Mouse (Mus musculus): ENCODE measurements around the gene Sult1a1. TPM values are rescaled to one million over a fixed set of nuclear protein-coding genes. Genes with fewer than 3 reads are reported as not detected.

The Sult1a1 gene
- polyA plus RNA-seq (2015; fragmentation: Nextera tagmentation; extraction: Ambion mirVana), result 41.3 and 56.5 TPM in 2 replicates

DNA sequence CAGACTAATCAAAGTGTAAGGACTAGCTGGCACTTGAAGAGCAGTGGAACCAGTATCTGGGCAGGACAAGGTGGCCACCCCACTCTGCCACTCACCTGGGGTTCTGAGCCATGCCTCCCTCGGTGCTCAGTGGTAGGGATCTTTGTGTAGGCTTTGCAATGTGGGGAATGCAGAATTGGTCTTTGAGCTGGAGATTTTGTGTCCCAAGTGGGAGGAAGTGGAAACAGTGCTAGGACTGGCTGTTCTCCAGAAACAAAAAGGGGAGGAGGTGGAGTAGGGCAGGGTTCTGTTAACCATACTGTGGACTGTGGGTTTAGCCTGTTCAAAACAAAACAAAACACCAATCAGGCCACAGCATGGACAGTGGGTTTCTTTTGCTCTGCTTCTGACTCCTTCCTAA lies at the start of gene Sult1a1:
Gene Sult1a1, minus strand, starts transcription at position 226 of the 400 bp plus-strand sequence.

DNA sequence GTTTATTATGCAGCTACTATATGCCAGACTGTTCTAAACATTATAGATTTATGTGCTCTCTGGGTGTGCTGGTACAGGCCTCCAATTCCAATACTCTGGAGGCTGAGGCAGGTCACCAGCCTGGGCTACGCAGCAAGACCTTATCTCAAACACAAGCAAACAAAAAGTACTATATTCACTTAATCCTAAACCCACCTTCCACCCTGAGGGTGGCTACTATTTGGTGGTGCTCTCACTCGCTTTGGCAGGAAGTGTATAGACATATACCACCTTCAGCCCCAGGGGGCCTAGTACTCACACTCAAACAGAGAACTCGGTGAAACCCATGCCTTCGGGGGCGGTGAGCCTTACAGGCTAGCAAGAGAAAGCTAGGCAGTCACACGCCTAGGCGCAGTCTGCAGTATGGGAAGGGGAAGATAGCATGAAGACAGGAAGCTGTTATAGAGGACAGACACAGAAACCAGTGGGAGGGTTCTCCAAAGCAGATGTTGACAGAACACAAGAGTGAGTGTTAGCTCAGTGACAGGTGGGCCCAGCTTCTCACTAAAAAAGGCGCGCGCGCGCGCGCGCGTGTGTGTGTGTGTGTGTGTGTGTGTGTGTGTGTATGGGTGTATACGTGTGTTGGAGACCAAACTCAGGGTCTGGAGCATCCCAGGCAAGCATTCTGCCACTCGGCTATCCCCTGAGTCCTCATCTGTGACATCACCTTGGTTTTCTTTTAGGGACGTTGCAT lies 31.4 kb upstream of the Sult1a1 start, which contains the start of gene Coro1a:
Gene Coro1a, minus strand, starts transcription at position 346 of the 733 bp plus-strand sequence.

DNA sequence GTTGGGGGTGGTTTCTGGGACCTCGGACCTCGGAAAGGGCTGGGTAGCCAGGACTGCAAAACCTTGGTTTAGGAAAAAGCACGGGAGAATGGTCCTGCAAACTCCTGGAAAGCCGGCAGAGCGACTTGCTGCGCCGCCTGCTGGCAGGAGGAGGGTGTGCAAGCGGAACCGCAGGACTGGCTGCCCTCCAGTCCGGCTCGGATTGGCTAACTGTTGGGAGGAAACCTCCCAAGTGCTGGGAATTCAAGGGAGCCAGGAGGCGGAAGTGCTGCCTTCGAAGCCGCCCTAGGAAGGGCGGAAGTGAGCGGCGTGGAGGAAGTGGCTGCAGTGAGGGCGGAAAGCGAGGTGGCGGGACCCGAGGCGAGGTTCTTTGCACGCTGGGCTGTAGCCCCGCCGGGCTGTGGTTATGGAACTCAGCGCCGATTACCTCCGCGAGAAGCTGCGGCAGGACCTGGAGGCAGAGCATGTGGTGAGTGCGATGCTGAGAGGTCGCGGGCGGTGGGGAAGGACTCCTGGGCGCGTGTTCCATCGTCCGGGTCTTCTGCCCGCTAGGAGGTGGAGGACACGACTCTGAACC lies 19.5 kb upstream of the Sult1a1 start, which contains the start of gene Slx1b:
Gene Slx1b, minus strand, starts transcription at position 154 of the 577 bp plus-strand sequence.

DNA sequence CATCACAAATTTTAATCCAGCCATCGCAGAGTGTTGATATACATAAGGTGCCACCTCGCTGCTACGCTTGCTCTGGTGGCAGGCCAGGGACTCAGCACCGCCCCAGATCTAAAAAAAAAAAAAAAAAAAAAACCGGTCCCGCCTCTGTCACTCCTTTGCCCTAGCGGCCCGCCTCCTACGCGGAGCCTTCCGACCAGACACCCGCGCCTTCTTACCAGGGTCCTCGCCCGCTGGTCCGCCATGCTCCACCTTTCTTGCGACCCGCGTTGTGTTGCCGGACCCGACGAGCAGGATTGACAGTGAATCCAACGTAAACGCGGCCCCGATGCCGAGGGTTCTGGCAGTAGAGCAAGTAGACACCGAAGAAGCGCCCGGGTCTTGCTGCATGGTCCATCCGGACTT lies 19.0 kb upstream of the Sult1a1 start, which contains the start of gene Bola2:
Gene Bola2, plus strand, starts transcription at position 192 of the 402 bp plus-strand sequence.

DNA sequence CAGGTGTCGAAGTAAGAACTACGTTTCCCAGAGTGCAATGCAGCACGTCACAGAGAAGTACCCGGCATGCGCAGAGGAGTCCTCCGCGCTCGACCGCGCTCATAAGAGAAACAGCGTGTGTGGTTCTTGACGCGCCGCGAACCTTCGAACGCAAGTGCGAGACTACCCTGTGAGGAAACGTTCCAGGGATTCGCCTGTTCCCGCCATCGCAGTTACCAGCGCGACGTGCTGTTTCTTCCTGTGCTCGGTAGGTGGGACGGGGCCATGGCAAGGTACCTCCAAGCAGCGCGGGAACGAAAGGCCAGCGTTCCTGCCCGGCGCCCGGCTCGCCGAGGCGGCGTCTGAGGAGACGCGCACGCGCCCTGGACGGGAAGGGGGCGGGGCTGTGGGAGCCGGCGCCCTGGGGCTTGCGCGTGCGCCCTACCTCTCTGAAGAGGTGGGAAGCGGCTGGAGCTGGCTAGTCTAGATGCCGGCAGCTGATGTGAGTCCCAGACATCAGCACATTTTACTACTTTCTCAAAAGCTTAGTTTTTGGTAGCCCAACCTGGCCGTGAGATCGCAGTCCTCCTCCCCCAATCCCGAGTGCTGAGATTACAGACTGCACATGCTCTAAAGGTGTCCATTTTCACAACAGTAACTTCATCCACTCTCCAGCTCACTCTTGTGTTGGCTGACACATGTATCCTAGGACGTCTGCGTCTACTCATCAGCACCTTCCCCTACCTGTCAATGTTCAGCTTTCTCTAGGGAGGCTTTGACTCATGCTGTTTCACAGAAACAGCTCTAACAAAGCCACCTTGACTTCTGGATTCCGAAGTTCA lies 26.8 kb downstream of the Sult1a1 start, which contains the start of gene Sgf29:
Gene Sgf29, plus strand, starts transcription at position 79 of the 821 bp plus-strand sequence.

DNA sequence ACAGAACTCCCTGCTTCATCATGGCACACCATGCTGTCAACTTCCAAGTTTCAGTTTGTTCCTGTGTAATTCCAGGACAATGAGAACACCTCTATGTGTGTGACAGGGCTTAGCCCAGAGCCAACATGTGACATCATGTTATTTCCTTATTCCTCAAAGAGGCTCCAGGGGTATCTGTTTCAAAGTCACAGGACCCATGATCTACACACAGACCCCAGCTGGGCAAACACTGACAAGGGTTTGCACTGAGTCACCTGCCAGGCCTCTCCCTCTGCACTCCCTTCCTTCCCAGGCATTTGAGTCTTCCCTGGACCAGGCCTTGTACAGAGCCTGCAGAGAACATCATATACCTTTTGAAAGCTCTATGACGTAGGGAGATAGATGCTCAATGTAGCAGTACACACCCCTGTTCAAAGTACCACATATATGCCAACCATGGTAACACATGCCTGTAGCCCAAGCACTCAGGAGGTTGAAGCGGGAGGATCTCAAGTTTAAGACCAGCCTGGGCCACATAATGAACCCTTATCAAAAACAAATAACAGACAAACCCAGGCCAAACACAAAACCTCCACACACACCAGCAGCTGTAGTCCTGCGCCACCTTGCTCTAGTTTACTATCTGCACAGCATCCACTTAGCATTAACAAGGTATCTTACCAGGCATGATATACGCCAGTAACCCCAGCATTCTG lies 45.3 kb downstream of the Sult1a1 start, which contains the start of gene Nupr1:
Gene Nupr1, minus strand, starts transcription at position 38 of the 695 bp plus-strand sequence.

Other genes with a start within 250 kb of the Sult1a1 start
- gene Rabep2, start 247.7 kb downstream of the Sult1a1 start, polyA plus RNA-seq (2015; fragmentation: Nextera tagmentation; extraction: Ambion mirVana), result 26.7 and 56.7 TPM in 2 replicates
- 2.9 and 14.1 TPM in 2 replicates for gene Atp2a1, start 213.3 kb downstream of the Sult1a1 start, polyA plus RNA-seq (2015; fragmentation: Nextera tagmentation; extraction: Ambion mirVana)
- gene Sh2b1, start 201.0 kb downstream of the Sult1a1 start, polyA plus RNA-seq (2015; fragmentation: Nextera tagmentation; extraction: Ambion mirVana), result 29.9 and 34.6 TPM in 2 replicates
- gene Tufm, start 189.1 kb downstream of the Sult1a1 start, polyA plus RNA-seq (2015; fragmentation: Nextera tagmentation; extraction: Ambion mirVana), result 52.7 and 111 TPM in 2 replicates
- gene Atxn2l, start 173.0 kb downstream of the Sult1a1 start, polyA plus RNA-seq (2015; fragmentation: Nextera tagmentation; extraction: Ambion mirVana), result 31.8 and 38.3 TPM in 2 replicates
- gene Eif3c, start 110.0 kb downstream of the Sult1a1 start, polyA plus RNA-seq (2015; fragmentation: Nextera tagmentation; extraction: Ambion mirVana), result 124 and 159 TPM in 2 replicates
- 0.87 and 1.9 TPM in 2 replicates for gene Apobr, start 91.5 kb downstream of the Sult1a1 start, polyA plus RNA-seq (2015; fragmentation: Nextera tagmentation; extraction: Ambion mirVana)
- gene Cln3, start 90.6 kb downstream of the Sult1a1 start, polyA plus RNA-seq (2015; fragmentation: Nextera tagmentation; extraction: Ambion mirVana), result 18.2 and 21.2 TPM in 2 replicates
- gene Il27, start 81.5 kb downstream of the Sult1a1 start, polyA plus RNA-seq (2015; fragmentation: Nextera tagmentation; extraction: Ambion mirVana), result not detected in 2 replicates
- 25.1 and 37.7 TPM in 2 replicates for gene Nupr1, start 45.6 kb downstream of the Sult1a1 start, polyA plus RNA-seq (2015; fragmentation: Nextera tagmentation; extraction: Ambion mirVana)
- 21.8 and 29.0 TPM in 2 replicates for gene Sgf29, start 27.1 kb downstream of the Sult1a1 start, polyA plus RNA-seq (2015; fragmentation: Nextera tagmentation; extraction: Ambion mirVana)
- 164 and 213 TPM in 2 replicates for gene Bola2, start 19.0 kb upstream of the Sult1a1 start, polyA plus RNA-seq (2015; fragmentation: Nextera tagmentation; extraction: Ambion mirVana)
- gene Slx1b, start 19.4 kb upstream of the Sult1a1 start, polyA plus RNA-seq (2015; fragmentation: Nextera tagmentation; extraction: Ambion mirVana), result 7.1 and 8.3 TPM in 2 replicates
- 30.5 and 42.8 TPM in 2 replicates for gene Coro1a, start 31.4 kb upstream of the Sult1a1 start, polyA plus RNA-seq (2015; fragmentation: Nextera tagmentation; extraction: Ambion mirVana)
- gene Mapk3, start 83.2 kb upstream of the Sult1a1 start, polyA plus RNA-seq (2015; fragmentation: Nextera tagmentation; extraction: Ambion mirVana), result 85.9 and 91.2 TPM in 2 replicates
- 1.4 and 2.6 TPM in 2 replicates for gene Gdpd3, start 89.9 kb upstream of the Sult1a1 start, polyA plus RNA-seq (2015; fragmentation: Nextera tagmentation; extraction: Ambion mirVana)
- 268 and 297 TPM in 2 replicates for gene Ypel3, start 100.5 kb upstream of the Sult1a1 start, polyA plus RNA-seq (2015; fragmentation: Nextera tagmentation; extraction: Ambion mirVana)
- 0.07 and 0.25 TPM in 2 replicates for gene Tbx6, start 105.1 kb upstream of the Sult1a1 start, polyA plus RNA-seq (2015; fragmentation: Nextera tagmentation; extraction: Ambion mirVana)
- gene Ppp4c, start 116.1 kb upstream of the Sult1a1 start, polyA plus RNA-seq (2015; fragmentation: Nextera tagmentation; extraction: Ambion mirVana), result 149 and 172 TPM in 2 replicates
- 3.6 and 8.0 TPM in 2 replicates for gene Fam57b, start 121.2 kb upstream of the Sult1a1 start, polyA plus RNA-seq (2015; fragmentation: Nextera tagmentation; extraction: Ambion mirVana)
- not detected in 2 replicates for gene 4930451I11Rik, start 155.2 kb upstream of the Sult1a1 start, polyA plus RNA-seq (2015; fragmentation: Nextera tagmentation; extraction: Ambion mirVana)
- 1.7 and 6.6 TPM in 2 replicates for gene Doc2a, start 171.0 kb upstream of the Sult1a1 start, polyA plus RNA-seq (2015; fragmentation: Nextera tagmentation; extraction: Ambion mirVana)
- gene Hirip3, start 185.5 kb upstream of the Sult1a1 start, polyA plus RNA-seq (2015; fragmentation: Nextera tagmentation; extraction: Ambion mirVana), result 7.6 and 11.4 TPM in 2 replicates
- 49.7 and 55.2 TPM in 2 replicates for gene Ino80e, start 185.9 kb upstream of the Sult1a1 start, polyA plus RNA-seq (2015; fragmentation: Nextera tagmentation; extraction: Ambion mirVana)
- gene Taok2, start 208.3 kb upstream of the Sult1a1 start, polyA plus RNA-seq (2015; fragmentation: Nextera tagmentation; extraction: Ambion mirVana), result 17.9 and 23.1 TPM in 2 replicates
- 50.5 and 58.1 TPM in 2 replicates for gene Tmem219, start 246.5 kb upstream of the Sult1a1 start, polyA plus RNA-seq (2015; fragmentation: Nextera tagmentation; extraction: Ambion mirVana)

Data from adrenal gland, postnatal 0 days (tissue).